Comparison of ENCODE assay signal across 9 mouse cellular contexts in genomic region chr11:102777598-102777997, GRCm38 (mm10). TPM values are rescaled to one million over a fixed set of nuclear protein-coding genes. Genes with fewer than 3 reads are reported as not detected.
DNase-seq lines count a peak whose midpoint lies in the region; ATAC-seq and TF ChIP-seq lines count a peak whose summit lies in the region.
"Had no signal": no experiment of that assay in that cellular context is flagged by ENCODE, and none has a peak within 500 bp of the region (broad histone marks: within the 10 kb centered on the region; RNA-seq: fewer than 3 reads in every experiment).

No protein-coding gene starts in this region.

- H3K4me2 ChIP-seq in hindbrain, postnatal 0 days (ENCODE audit: low read depth, low read length), result peak overlapping the region; percentile 33; the same call in 1 of the 2 replicates
- peak overlapping the region; percentile 50 for H3K4me2 ChIP-seq in limb, embryonic 14.5 days (replicated peaks; ENCODE audit: low read depth, low read length, severe bottlenecking)

- H3K27ac ChIP-seq in hindbrain, postnatal 0 days, result no peak overlapping the region; the same call in 1 of the 2 replicates
- peak overlapping the region; percentile 48 for H3K27ac ChIP-seq in limb, embryonic 14.5 days (replicated peaks; ENCODE audit: low read depth, low read length)

- H3K9me3 ChIP-seq in hindbrain, postnatal 0 days (ENCODE audit: low read length), result no peaks in the 10 kb centered on the region
- no peaks in the 10 kb centered on the region for H3K9me3 ChIP-seq in limb, embryonic 14.5 days (ENCODE audit: control insufficient read depth, low read length)

- peak; percentile 76 for TF ChIP-seq CTCF in hindbrain, postnatal 0 days (IDR thresholded peaks at IDR 0.05; ENCODE audit: low read depth)

- 0 out of 2 replicates have a peak, but pooled peaks have one; percentile 3 for ATAC-seq in hindbrain, postnatal 0 days
- ATAC-seq in limb, embryonic 14.5 days (ENCODE audit: low FRiP score, low read depth), result no peak

- WGBS in hindbrain, postnatal 0 days, result 19% methylated on average over 21 of the region's 21 CpGs
- 26% methylated on average over 20 of the region's 21 CpGs for WGBS in limb, embryonic 14.5 days

- H3K4me1 ChIP-seq in hindbrain, postnatal 0 days (ENCODE audit: insufficient read depth, low read length), result peaks cover 15% of the 10 kb centered on the region; the same call in 1 of the 2 replicates
- H3K4me1 ChIP-seq in limb, embryonic 14.5 days (ENCODE audit: control insufficient read depth, insufficient read depth, low read length), result peaks cover 19% of the 10 kb centered on the region

- peak; percentile 52 to 60 for DNase-seq in cerebellum, adult 18-20 months
- no peak for DNase-seq in cerebellum, adult 11-12 months
- DNase-seq in cerebellum, postnatal 25 days, result peak; percentile 66 to 77
- DNase-seq in gastrocnemius, postnatal 10 days, result peak; percentile 90
- peak; percentile 82 for DNase-seq in hindbrain, postnatal 0 days (ENCODE audit: low spot score)
- peak; percentile 80 for DNase-seq in limb, embryonic 14.5 days (ENCODE audit: low spot score)
- DNase-seq in neural tube, embryonic 10.5 days (ENCODE audit: extremely low spot score, low spot score), result peak; percentile 67
- DNase-seq in urinary bladder, postnatal 36 days (ENCODE audit: low spot score in 2 of 2), result peak; percentile 37 to 76

- no peaks in the 10 kb centered on the region for H3K27me3 ChIP-seq in hindbrain, postnatal 0 days (ENCODE audit: insufficient read depth, low read length)
- H3K27me3 ChIP-seq in limb, embryonic 14.5 days (ENCODE audit: control insufficient read depth, insufficient read depth, low read length), result no peaks in the 10 kb centered on the region

- peak overlapping the region; percentile 37; the same call in 1 of the 2 replicates for H3K9ac ChIP-seq in hindbrain, postnatal 0 days (replicated peaks; ENCODE audit: low read length)
- H3K9ac ChIP-seq in limb, embryonic 14.5 days (ENCODE audit: low read depth, low read length, severe bottlenecking), result peak overlapping the region; percentile 52

- no peak overlapping the region for H3K4me3 ChIP-seq in hindbrain, postnatal 0 days (ENCODE audit: low read length)
- H3K4me3 ChIP-seq in limb, embryonic 14.5 days (replicated peaks; ENCODE audit: low read length), result peak overlapping the region; percentile 18

- 0 out of 2 replicates have a peak, but pooled peaks cover 3% of the 10 kb centered on the region for H3K36me3 ChIP-seq in hindbrain, postnatal 0 days (ENCODE audit: insufficient read depth, low read length)
- peaks cover 7% of the 10 kb centered on the region; the same call in 1 of the 2 replicates for H3K36me3 ChIP-seq in limb, embryonic 14.5 days (ENCODE audit: control insufficient read depth, insufficient read depth, low read length)

- no peak for TF ChIP-seq POLR2A in limb, embryonic 14.5 days (IDR thresholded peaks at IDR 0.05; ENCODE audit: borderline replicate concordance, extremely low read depth, insufficient read depth, insufficient read length)

RNA-seq across cellular contexts. Expression of gene Adam11, which starts 16.4 kb away (rescaled TPM):
- total RNA-seq in gastrocnemius, postnatal 10 days (2021), result 1 to 10 TPM; 2.2 to 3.0 TPM
- total RNA-seq in hindbrain, postnatal 0 days (2014; rRNA removed), result 33.1 and 34.5 TPM in 2 replicates
- 17.2 and 17.8 TPM in 2 replicates for polyA plus RNA-seq in hindbrain, postnatal 0 days (2015; fragmentation: Nextera tagmentation; extraction: Ambion mirVana)
- 21.0 and 23.8 TPM in 2 replicates for polyA plus RNA-seq in limb, embryonic 14.5 days (2012; rRNA removed)
- polyA plus RNA-seq in limb, embryonic 14.5 days (2014; fragmentation: Nextera tagmentation; extraction: Ambion mirVana), result 5.6 and 8.3 TPM in 2 replicates

RNA-seq across cellular contexts. Expression of gene Gjc1, which starts 41.9 kb away (rescaled TPM):
- 10 to 100 TPM; 23.7 to 27.6 TPM for total RNA-seq in gastrocnemius, postnatal 10 days (2021)
- 13.2 and 18.0 TPM in 2 replicates for total RNA-seq in hindbrain, postnatal 0 days (2014; rRNA removed)
- 21.3 and 24.1 TPM in 2 replicates for polyA plus RNA-seq in hindbrain, postnatal 0 days (2015; fragmentation: Nextera tagmentation; extraction: Ambion mirVana)
- 76.6 and 80.0 TPM in 2 replicates for polyA plus RNA-seq in limb, embryonic 14.5 days (2012; rRNA removed)
- polyA plus RNA-seq in limb, embryonic 14.5 days (2014; fragmentation: Nextera tagmentation; extraction: Ambion mirVana), result 59.6 and 67.5 TPM in 2 replicates

RNA-seq across cellular contexts. Expression of gene Higd1b, which starts 58.1 kb away (rescaled TPM):
- 1 to 10 TPM; 2.8 to 4.2 TPM for total RNA-seq in gastrocnemius, postnatal 10 days (2021)
- total RNA-seq in hindbrain, postnatal 0 days (2014; rRNA removed), result 12.4 and 15.8 TPM in 2 replicates
- polyA plus RNA-seq in hindbrain, postnatal 0 days (2015; fragmentation: Nextera tagmentation; extraction: Ambion mirVana), result 14.5 and 15.0 TPM in 2 replicates
- polyA plus RNA-seq in limb, embryonic 14.5 days (2012; rRNA removed), result not detected in 2 replicates
- polyA plus RNA-seq in limb, embryonic 14.5 days (2014; fragmentation: Nextera tagmentation; extraction: Ambion mirVana), result 0.43 and 0.48 TPM in 2 replicates
- polyA plus RNA-seq: liver, embryonic 16.5 days had no signal
